Mouse (Mus musculus): Measurements from ENCODE around the gene Nemf. TPM values are rescaled to one million over a fixed set of nuclear protein-coding genes. Genes with fewer than 3 reads are reported as not detected.
A peak's percentile ranks its signal among the peaks of the same experiment; 100 is the strongest.
"Not testable (repeated sequence)": the region's sequence is repeated elsewhere in the genome, so short reads cannot be mapped to it uniquely, and the experiment has no call there.

The Nemf gene
- polyA plus RNA-seq, 1 experiment, result 0.79 TPM

DNA sequence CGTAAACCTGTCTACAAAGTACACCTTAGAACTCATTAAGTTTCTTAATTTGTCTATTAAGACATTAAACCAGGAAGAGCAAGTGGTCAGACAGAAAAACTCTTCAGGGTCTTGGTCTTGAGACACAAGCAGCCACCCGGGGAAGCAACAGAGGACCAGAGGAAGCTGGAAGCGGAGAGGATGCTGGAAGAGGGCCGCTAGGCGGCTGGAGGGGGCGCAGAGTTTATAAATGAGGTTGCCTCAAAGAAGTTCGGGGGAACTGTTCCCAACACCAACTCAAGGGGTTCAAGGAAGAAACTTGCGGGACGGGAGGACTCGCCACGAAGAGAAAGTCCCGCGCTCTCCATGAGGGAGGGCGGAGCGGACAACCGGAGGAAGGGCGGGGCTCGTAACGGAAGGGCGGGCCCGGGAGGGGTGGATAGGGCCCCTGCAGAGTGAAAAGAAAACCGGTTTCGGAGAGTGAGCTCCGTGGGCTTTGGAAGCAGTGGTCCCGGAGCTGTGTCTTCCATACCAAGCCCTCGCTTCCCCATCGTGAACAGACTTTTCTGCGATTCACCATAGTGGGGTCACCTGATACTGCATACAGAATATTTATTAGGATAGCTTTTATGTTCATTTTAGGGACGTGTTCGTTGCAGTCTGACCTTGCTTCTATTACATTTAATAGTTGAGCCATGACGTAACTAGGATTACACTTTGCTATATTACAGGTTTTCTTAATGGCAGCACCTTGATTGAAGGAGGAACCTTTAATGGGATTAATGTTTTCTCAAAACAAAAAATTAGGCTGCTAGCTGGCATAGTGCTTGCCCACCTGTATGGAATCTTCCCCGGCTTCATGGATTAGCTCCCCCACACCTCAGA is 7.2 kb upstream of the Nemf start:
- TF ChIP-seq TAL1 (IDR thresholded peaks at IDR 0.05; ENCODE audit: low read length), result no peak
- TF ChIP-seq GATA1 (IDR thresholded peaks at IDR 0.05; ENCODE audit: low read length), result no peak
- Histone ChIP-seq H3K9me3 (ENCODE audit: control insufficient read depth, low read length) (no peaks in the 10 kb centered on the region), H3K4me1 (ENCODE audit: control insufficient read depth) (peaks cover 50% of the 10 kb centered on the region)

DNA sequence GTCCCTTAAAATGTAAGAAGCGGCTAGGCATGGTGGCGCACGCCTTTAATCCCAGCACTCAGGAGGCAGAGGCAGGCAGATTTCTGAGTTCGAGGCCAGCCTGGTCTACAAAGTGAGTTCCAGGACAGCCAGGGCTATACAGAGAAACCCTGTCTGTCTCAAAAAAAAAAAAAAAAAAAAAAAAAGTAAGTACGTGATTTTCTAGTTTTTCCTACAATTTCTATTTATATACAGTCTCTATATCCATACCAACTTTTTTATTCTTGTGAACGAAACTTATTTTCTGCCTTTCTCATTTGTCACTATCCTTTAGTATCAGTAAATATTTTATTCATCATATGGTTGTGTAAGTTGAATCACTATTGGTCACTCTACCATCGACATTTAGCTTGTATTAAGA is 6.1 kb upstream of the Nemf start:
- H3K4me3 ChIP-seq (replicated peaks), result peak overlapping the region; percentile 81
- H3K36me3 ChIP-seq (ENCODE audit: control insufficient read depth); H3K27me3 ChIP-seq (ENCODE audit: control insufficient read depth); H3K9me3 ChIP-seq (ENCODE audit: control insufficient read depth, low read length): not testable (repeated sequence)
- H3K4me1 ChIP-seq (ENCODE audit: control insufficient read depth), result peaks cover 50% of the 10 kb centered on the region

More for the DNA sequence above, 7.2 kb upstream of the Nemf start:
- peak overlapping the region; percentile 81 for H3K4me3 ChIP-seq (replicated peaks)
- H3K27me3 ChIP-seq (ENCODE audit: control insufficient read depth), result no peaks in the 10 kb centered on the region
- no peaks in the 10 kb centered on the region for H3K36me3 ChIP-seq (ENCODE audit: control insufficient read depth)

DNA sequence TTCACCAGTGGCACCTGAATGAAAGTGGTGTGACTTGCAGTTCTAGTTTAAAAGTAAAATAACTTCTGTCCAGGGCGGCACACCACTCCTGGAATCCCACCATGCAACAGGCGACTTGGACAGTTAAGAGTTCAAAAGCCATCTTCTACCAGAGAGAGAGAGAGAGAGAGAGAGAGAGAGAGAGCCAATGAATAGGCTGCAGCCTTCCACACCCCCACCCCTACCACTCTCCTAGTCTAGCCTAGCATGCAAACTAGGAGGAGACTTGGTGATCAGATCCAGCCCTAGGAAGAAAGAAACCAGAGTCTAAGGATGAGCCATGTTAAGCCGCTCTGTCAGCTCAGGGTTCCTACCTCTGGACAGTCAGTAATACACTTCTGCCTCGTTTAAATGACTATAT is 5.4 kb upstream of the Nemf start:
- TF ChIP-seq TAL1 (IDR thresholded peaks at IDR 0.05; ENCODE audit: low read length), result no peak
- no peak for TF ChIP-seq GATA1 (IDR thresholded peaks at IDR 0.05; ENCODE audit: low read length)
- peak overlapping the region; percentile 81 for H3K4me3 ChIP-seq (replicated peaks)
- no peaks in the 10 kb centered on the region for H3K27me3 ChIP-seq (ENCODE audit: control insufficient read depth)
- no peaks in the 10 kb centered on the region for H3K36me3 ChIP-seq (ENCODE audit: control insufficient read depth)
- H3K4me1 ChIP-seq (ENCODE audit: control insufficient read depth), result peaks cover 52% of the 10 kb centered on the region
- H3K9me3 ChIP-seq (ENCODE audit: control insufficient read depth, low read length), result no peaks in the 10 kb centered on the region

DNA sequence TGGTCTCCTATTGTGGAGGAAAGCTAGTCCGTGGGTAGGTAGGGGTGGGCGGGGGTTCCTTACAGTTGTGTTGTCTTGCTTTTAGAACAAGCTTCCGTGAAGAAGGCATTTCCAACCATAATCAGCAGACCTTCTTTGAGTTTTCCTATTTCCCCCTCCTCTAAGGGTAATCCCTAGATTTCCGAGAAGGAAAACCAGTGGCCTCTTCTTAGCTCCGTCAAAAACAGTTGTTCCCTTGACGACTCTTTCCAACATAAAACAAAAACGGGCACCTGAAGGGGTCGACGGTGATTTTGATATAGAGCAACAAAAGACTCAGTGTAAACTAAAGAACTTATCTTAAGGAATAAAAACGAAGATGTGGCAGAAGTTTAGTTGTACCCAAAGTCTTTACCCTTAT is 5.0 kb upstream of the Nemf start:
- Histone ChIP-seq H3K27me3 (ENCODE audit: control insufficient read depth) (no peaks in the 10 kb centered on the region), H3K4me1 (ENCODE audit: control insufficient read depth) (peaks cover 54% of the 10 kb centered on the region), H3K9me3 (ENCODE audit: control insufficient read depth, low read length) (no peaks in the 10 kb centered on the region), H3K36me3 (ENCODE audit: control insufficient read depth) (no peaks in the 10 kb centered on the region), H3K4me3 (replicated peaks) (peak overlapping the region; percentile 81)
- TF ChIP-seq GATA1 (IDR thresholded peaks at IDR 0.05; ENCODE audit: low read length) (no peak), TAL1 (IDR thresholded peaks at IDR 0.05; ENCODE audit: low read length) (no peak)

DNA sequence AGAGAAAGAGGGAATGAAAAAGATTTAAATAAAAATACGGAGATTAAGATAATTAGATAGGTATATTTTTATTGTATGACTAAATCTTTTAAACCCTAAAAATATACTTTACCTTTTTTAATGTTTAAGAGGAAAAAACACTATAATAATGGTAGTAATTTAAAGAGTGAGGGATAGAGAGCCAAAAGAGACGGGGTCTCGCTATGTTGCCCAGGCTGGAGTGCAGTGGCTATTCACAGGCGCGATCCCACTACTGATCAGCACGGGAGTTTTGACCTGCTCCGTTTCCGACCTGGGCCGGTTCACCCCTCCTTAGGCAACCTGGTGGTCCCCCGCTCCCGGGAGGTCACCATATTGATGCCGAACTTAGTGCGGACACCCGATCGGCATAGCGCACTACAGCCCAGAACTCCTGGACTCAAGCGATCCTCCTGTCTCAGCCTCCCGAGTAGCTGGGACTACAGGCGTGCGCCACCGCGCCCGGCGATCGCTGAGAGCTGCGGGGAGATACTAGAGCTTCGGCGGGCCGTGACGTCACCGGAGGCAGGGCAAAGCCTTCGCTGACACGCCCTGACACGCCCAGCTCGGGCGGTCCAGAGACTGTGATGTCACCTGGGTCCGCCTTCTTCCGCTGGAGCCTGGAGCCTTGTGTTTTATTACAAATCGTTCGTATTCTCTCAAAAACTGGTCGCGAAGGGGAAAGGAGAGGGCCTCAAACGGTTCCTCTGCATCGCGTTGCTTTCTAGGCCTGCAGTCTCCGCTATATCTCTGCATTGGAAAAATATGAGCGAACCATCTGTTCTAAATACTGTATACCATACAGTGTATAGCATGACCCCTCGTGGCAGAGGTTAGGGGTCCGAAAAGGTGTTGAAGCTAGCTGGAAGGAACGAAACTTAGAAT is 4.3 kb upstream of the Nemf start:
- H3K36me3 ChIP-seq (ENCODE audit: control insufficient read depth); H3K27me3 ChIP-seq (ENCODE audit: control insufficient read depth); H3K9me3 ChIP-seq (ENCODE audit: control insufficient read depth, low read length): not testable (repeated sequence)
- H3K4me3 ChIP-seq (replicated peaks), result peak overlapping the region; percentile 81
- peaks cover 52% of the 10 kb centered on the region for H3K4me1 ChIP-seq (ENCODE audit: control insufficient read depth)

DNA sequence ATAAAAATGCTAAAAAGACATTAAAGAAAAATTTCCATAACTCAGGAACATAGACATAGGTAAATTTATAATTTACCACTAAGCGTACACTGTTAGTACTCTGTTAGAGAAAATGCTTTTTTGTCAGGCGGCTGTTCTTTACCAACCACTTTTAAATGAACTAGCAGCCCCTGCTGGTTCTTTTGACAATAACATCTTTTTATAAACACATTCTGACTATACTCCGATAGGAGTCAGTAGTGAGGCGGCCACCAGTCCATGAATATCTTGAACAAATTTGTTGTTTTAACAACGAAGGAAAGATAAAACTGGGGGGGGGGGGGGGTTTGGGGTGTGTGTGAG is 3.7 kb upstream of the Nemf start:
- Histone ChIP-seq H3K27me3 (ENCODE audit: control insufficient read depth) (no peaks in the 10 kb centered on the region), H3K36me3 (ENCODE audit: control insufficient read depth) (no peaks in the 10 kb centered on the region), H3K4me3 (replicated peaks) (no peak overlapping the region), H3K9me3 (ENCODE audit: control insufficient read depth, low read length) (no peaks in the 10 kb centered on the region), H3K4me1 (ENCODE audit: control insufficient read depth) (peaks cover 50% of the 10 kb centered on the region)
- no peak for TF ChIP-seq TAL1 (IDR thresholded peaks at IDR 0.05; ENCODE audit: low read length)
- TF ChIP-seq GATA1 (IDR thresholded peaks at IDR 0.05; ENCODE audit: low read length), result no peak

DNA sequence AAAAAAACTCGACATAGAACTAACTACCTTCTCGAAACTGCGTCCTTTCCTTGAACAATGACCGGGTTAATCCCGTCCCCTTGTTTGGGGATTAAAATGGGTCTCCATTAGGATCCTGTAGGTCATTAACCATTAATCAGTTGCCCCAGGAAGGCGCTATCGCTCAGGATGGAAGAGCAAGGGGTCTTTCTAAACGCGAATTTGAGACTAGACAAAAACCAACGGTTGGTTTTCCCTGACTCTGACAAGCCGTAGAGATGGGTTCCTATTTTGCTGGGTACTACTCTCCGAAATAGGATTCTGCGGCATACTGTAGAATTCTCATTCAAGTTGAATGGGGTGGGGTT is 308 bp upstream of the Nemf start:
- peaks cover 29% of the 10 kb centered on the region for H3K36me3 ChIP-seq (ENCODE audit: control insufficient read depth)
- H3K4me1 ChIP-seq (ENCODE audit: control insufficient read depth), result peaks cover 24% of the 10 kb centered on the region
- H3K4me3 ChIP-seq (replicated peaks), result peak overlapping the region; percentile 100
- no peaks in the 10 kb centered on the region for H3K27me3 ChIP-seq (ENCODE audit: control insufficient read depth)
- H3K9me3 ChIP-seq (ENCODE audit: control insufficient read depth, low read length), result no peaks in the 10 kb centered on the region
- TF ChIP-seq GATA1 (IDR thresholded peaks at IDR 0.05; ENCODE audit: low read length), result no peak
- TF ChIP-seq TAL1 (IDR thresholded peaks at IDR 0.05; ENCODE audit: low read length), result no peak

DNA sequence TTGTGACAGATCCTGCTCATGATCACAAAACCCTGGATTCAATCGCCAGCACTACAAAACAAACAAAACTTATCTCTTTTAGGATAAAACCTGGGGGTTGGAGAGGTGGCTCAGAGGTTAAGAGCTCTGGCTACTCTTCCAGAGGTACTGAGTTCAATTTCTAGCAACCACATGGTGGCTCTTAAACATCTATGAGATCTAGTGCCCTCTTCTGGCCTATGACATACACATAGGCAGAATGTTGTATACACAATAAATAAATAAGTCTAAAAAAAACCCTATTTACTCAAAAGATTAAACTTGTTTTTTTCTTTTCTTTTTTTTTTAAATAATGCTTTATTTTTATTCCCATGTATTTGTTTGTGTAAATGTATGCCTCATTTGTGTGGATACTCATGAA is 5.3 kb downstream of the Nemf start:
- TF ChIP-seq TAL1 (IDR thresholded peaks at IDR 0.05; ENCODE audit: low read length) (no peak), GATA1 (IDR thresholded peaks at IDR 0.05; ENCODE audit: low read length) (no peak)
- H3K36me3 ChIP-seq (ENCODE audit: control insufficient read depth), result peaks cover 74% of the 10 kb centered on the region

DNA sequence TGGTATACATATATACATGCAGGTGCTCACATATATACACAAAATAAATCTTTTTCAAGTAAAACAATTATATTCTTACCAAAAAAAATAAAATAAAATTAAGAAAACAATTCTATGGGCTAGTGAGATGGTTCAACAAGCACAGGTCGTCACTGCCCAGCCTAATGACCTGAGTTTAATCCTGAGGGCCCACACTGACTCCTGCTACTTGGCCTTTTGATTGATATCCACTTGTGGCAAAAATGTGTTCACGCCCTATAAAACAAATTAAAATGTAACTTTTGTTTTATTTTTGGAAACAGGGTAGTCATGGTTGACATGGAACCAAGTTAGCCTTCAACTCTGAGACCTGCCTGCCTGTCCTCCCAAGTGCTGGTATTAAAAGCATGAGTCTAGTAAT is 7.0 kb downstream of the Nemf start:
- H3K4me3 ChIP-seq (replicated peaks), result no peak overlapping the region
- no peaks in the 10 kb centered on the region; the same call in 1 of the 2 replicates for H3K4me1 ChIP-seq (ENCODE audit: control insufficient read depth)
- TF ChIP-seq GATA1 (IDR thresholded peaks at IDR 0.05; ENCODE audit: low read length) (no peak), TAL1 (IDR thresholded peaks at IDR 0.05; ENCODE audit: low read length) (no peak)
- no peaks in the 10 kb centered on the region for H3K27me3 ChIP-seq (ENCODE audit: control insufficient read depth)
- H3K9me3 ChIP-seq (ENCODE audit: control insufficient read depth, low read length), result no peaks in the 10 kb centered on the region
- H3K36me3 ChIP-seq (ENCODE audit: control insufficient read depth), result peaks cover 82% of the 10 kb centered on the region

More for the DNA sequence above, 5.3 kb downstream of the Nemf start:
- no peaks in the 10 kb centered on the region for H3K9me3 ChIP-seq (ENCODE audit: control insufficient read depth, low read length)
- H3K4me3 ChIP-seq (replicated peaks), result no peak overlapping the region
- no peaks in the 10 kb centered on the region for H3K27me3 ChIP-seq (ENCODE audit: control insufficient read depth)
- H3K4me1 ChIP-seq (ENCODE audit: control insufficient read depth), result peaks cover 10% of the 10 kb centered on the region
